Mouse (Mus musculus) liver, embryonic 13.5 days (tissue): ENCODE measurements around the gene Hsf2bp. TPM values are rescaled to one million over a fixed set of nuclear protein-coding genes. Genes with fewer than 3 reads are reported as not detected.

ENCODE experiments used
- ATAC-seq: fragments of 200-750 bp; cut with Nextera tagmentation; 2 replicates; pipeline ENCODE4 v1.8.0; 2017; ENCODE audit warnings: low read depth, mild to moderate bottlenecking, moderate number of reproducible peaks, moderate library complexity
- DNase-seq: peaks from one replicate; pipeline ENCODE4 v3.0.0; 2022
- H3K27ac ChIP-seq: fragments of 300-500 bp; sonication (generic); 2 replicates; pipeline ENCODE4 v1.5.1; 2015; ENCODE audit warnings: moderate library complexity, mild to moderate bottlenecking, inconsistent platforms
- H3K27me3 ChIP-seq: fragments of 300-500 bp; sonication (generic); 2 replicates; pipeline ENCODE4 v1.6.1; 2015; ENCODE audit warnings: mild to moderate bottlenecking, inconsistent platforms
- H3K36me3 ChIP-seq: fragments of 300-500 bp; sonication (generic); 2 replicates; pipeline ENCODE4 v1.6.1; 2015; ENCODE audit warnings: mild to moderate bottlenecking, inconsistent platforms
- H3K4me1 ChIP-seq: fragments of 300-500 bp; sonication (generic); replicated peaks from 2 replicates; pipeline ENCODE4 v1.6.1; 2015; ENCODE audit warnings: inconsistent platforms
- H3K4me2 ChIP-seq: fragments of 300-500 bp; sonication (generic); 2 replicates; pipeline ENCODE4 v1.6.1; 2015; ENCODE audit warnings: inconsistent platforms, mild to moderate bottlenecking, moderate library complexity
- H3K4me3 ChIP-seq: fragments of 300-500 bp; sonication (generic); replicated peaks from 2 replicates; pipeline ENCODE4 v1.5.1; 2015; ENCODE audit warnings: mild to moderate bottlenecking, inconsistent platforms
- H3K9ac ChIP-seq: fragments of 300-500 bp; sonication (generic); 2 replicates; pipeline ENCODE4 v1.6.1; 2015; ENCODE audit warnings: mild to moderate bottlenecking, inconsistent platforms
- H3K9me3 ChIP-seq: fragments of 300-500 bp; sonication (generic); replicated peaks from 2 replicates; pipeline ENCODE4 v1.6.1; 2016; ENCODE audit warnings: inconsistent platforms
- WGBS: fragments of 180-500 bp; shearing (Covaris S2); methylation state at CpG from one replicate; pipeline ENCODE4 v1.1.7; 2015; ENCODE audit not compliant: insufficient replicate concordance; 5-methylcytosine and 5-hydroxymethylcytosine counted together
- polyA plus RNA-seq: library from polyadenylated mRNA; unstranded; fragments of >200 nt; fragmentation: Nextera tagmentation; extraction: Ambion mirVana; gene quantifications from 2 replicates; pipeline ENCODE4 v1.2.1, GENCODE M21; 2015

The Hsf2bp gene
- polyA plus RNA-seq, 1 experiment from 2014 or later: 0.25 TPM

DNA sequence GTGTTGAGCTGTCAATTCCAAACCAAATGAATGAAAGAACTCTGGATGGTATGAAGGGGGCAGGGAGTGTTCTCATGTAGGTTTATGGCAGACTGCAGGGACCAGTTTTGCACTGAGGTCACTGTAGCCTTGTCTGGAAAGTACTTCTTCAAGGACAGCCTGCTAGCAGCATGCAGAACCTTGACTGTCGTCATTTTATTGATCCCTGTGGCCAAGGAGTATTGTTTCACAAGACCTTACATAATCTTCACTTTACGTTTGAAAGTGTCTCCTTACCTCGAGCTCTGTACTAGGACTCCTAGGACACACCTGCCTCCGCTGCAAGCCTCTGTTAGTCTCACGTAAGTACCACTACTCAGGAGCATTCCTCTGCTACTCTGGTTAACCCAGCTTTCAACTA, 73.9 kb downstream of the Hsf2bp start:
- no peak for ATAC-seq
- WGBS: 62% methylated on average over 5 of the region's 5 CpGs
- H3K4me2 ChIP-seq: no peak overlapping the region

DNA sequence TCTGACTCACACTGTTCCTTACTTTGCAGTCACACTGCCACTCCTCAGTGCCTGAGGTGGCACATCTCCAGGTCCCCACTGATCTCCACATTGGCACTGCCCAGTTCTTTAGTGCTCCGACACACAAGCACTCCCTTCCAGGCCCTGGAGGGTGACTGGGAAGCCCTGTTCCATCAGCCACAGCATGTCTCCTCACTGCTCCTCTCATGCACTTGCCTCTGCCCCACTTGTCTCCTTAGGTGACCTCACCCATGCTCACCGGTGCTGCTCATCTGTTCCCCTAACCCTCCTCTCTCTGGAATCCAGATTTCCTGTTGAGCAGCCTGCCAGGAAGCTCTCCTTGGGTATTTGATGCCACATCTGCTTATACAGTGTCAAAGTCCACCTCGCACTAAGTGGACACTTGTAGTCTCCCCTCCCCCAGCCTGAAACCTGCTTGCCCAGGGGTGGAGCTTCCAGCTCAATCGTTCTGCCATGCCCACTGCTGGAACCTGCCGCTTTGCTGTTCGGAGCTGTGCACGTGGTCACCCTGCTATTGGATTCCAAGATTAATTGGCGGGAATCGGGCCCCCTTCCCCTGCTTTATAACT, 81.5 kb downstream of the Hsf2bp start:
- Histone ChIP-seq H3K36me3 (no peaks in the 10 kb centered on the region), H3K9me3 (no peaks in the 10 kb centered on the region), H3K4me2 (no peak overlapping the region), H3K4me1 (no peaks in the 10 kb centered on the region), H3K9ac (no peak overlapping the region), H3K4me3 (no peak overlapping the region), H3K27ac (no peak overlapping the region), H3K27me3 (no peaks in the 10 kb centered on the region)
- ATAC-seq: no peak
- WGBS: 65% methylated on average over 9 of the region's 9 CpGs
- DNase-seq: no peak

More for the DNA sequence above, 73.9 kb downstream of the Hsf2bp start:
- Histone ChIP-seq H3K4me3 (no peak overlapping the region), H3K9ac (no peak overlapping the region), H3K9me3 (no peaks in the 10 kb centered on the region), H3K27me3 (no peaks in the 10 kb centered on the region), H3K4me1 (peaks cover 10% of the 10 kb centered on the region), H3K36me3 (no peaks in the 10 kb centered on the region), H3K27ac (no peak overlapping the region)
- DNase-seq: no peak

DNA sequence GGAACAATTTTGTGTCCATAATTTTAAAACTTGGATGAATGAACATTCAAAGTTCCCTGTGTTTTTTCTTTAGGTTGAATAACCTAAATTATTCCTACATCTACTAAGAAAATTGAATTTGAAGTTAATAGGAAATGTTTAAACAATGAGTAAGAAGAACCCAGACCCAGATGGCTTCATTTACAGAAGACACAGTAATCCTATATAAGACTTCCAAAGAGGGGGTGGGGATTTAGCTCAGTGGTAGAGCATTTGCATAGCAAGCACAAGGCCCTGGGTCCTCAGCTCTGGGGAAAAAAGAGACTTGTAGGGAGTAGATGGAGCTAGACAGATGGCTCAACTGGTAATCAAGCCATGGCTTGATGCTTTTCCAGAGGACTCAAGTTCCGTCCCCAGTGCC, 87.1 kb downstream of the Hsf2bp start:
- no peak for ATAC-seq
- H3K4me2 ChIP-seq: no peak overlapping the region
- WGBS: 62% methylated on average over 1 of the region's 1 CpGs

GRCm38 (mm10) chr17:31946436-31946835, 89.7 kb downstream of the Hsf2bp start:
- DNase-seq (no peak), ATAC-seq (no peak)
- no peaks in the 10 kb centered on the region for H3K9me3 ChIP-seq
- no peaks in the 10 kb centered on the region for H3K4me1 ChIP-seq
- no peak overlapping the region for H3K4me2 ChIP-seq
- no peak overlapping the region for H3K9ac ChIP-seq
- 76% methylated on average over 9 of the region's 9 CpGs for WGBS
- no peaks in the 10 kb centered on the region for H3K27me3 ChIP-seq
- H3K4me3 ChIP-seq: no peak overlapping the region
- H3K27ac ChIP-seq: no peak overlapping the region
- no peaks in the 10 kb centered on the region for H3K36me3 ChIP-seq

More for the DNA sequence above, 87.1 kb downstream of the Hsf2bp start:
- Histone ChIP-seq H3K9me3 (no peaks in the 10 kb centered on the region), H3K27me3 (no peaks in the 10 kb centered on the region), H3K9ac (no peak overlapping the region), H3K36me3 (no peaks in the 10 kb centered on the region), H3K27ac (no peak overlapping the region), H3K4me3 (no peak overlapping the region), H3K4me1 (no peaks in the 10 kb centered on the region)
- DNase-seq: no peak

GRCm38 (mm10) chr17:31943881-31944539, 92.1 kb downstream of the Hsf2bp start:
- Histone ChIP-seq H3K9me3 (no peaks in the 10 kb centered on the region), H3K27me3 (no peaks in the 10 kb centered on the region), H3K4me1 (0 out of 2 replicates have a peak, but pooled peaks cover under 1% of the 10 kb centered on the region), H3K9ac (no peak overlapping the region), H3K4me2 (no peak overlapping the region), H3K4me3 (no peak overlapping the region), H3K36me3 (no peaks in the 10 kb centered on the region), H3K27ac (no peak overlapping the region)
- 64% methylated on average over 10 of the region's 10 CpGs for WGBS
- ATAC-seq (no peak), DNase-seq (no peak)

DNA sequence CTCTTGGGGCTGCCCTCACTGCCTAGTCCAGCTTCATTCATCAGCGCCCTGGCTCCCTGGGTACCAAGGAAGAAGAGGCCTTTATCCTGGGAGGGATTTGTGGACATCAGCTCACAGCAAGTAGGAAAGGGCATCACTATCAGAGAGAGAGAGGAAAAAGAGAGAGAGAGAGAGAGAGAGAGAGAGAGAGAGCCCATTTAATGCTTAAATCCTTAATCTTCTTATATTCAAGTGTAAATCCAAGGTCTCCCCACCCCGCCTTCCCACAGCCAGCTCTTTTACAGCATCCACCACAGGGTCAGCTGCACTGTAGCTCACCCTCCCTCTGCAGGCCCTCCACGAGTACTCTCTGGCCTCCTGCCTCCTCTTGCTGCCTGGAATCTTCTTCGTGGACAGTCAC, 94.5 kb downstream of the Hsf2bp start:
- H3K36me3 ChIP-seq: no peaks in the 10 kb centered on the region
- 47% methylated on average over 4 of the region's 4 CpGs for WGBS

DNA sequence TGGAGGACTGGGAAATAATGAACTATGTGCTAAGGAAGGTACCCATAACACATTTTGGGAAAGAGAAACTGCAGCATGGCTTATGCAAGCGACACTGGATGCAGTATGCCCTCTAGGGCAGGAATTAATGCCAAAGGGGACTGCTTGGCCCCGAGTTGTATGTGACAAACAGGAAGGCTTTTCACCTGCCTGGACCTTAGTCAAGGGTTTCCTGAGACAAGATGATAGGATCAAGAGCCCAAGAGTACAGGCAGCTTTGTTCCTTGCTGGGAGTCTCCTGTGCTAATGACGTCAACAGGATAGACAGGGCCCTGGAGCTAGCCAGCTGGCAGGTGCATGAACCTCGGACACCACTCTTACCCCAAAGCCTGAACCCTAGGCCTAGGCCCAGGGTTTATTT, 95.5 kb downstream of the Hsf2bp start:
- ATAC-seq (no peak), DNase-seq (no peak)
- 66% methylated on average over 4 of the region's 4 CpGs for WGBS
- Histone ChIP-seq H3K9me3 (no peaks in the 10 kb centered on the region), H3K27me3 (no peaks in the 10 kb centered on the region), H3K27ac (no peak overlapping the region), H3K4me1 (peaks cover 18% of the 10 kb centered on the region), H3K4me3 (no peak overlapping the region), H3K36me3 (no peaks in the 10 kb centered on the region), H3K4me2 (no peak overlapping the region), H3K9ac (no peak overlapping the region)

More for the DNA sequence above, 94.5 kb downstream of the Hsf2bp start:
- peaks cover 16% of the 10 kb centered on the region for H3K4me1 ChIP-seq
- H3K27me3 ChIP-seq: no peaks in the 10 kb centered on the region
- no peaks in the 10 kb centered on the region for H3K9me3 ChIP-seq
- no peak overlapping the region for H3K4me2 ChIP-seq
- no peak overlapping the region for H3K27ac ChIP-seq
- H3K9ac ChIP-seq: no peak overlapping the region
- no peak overlapping the region for H3K4me3 ChIP-seq
- DNase-seq (no peak), ATAC-seq (no peak)

DNA sequence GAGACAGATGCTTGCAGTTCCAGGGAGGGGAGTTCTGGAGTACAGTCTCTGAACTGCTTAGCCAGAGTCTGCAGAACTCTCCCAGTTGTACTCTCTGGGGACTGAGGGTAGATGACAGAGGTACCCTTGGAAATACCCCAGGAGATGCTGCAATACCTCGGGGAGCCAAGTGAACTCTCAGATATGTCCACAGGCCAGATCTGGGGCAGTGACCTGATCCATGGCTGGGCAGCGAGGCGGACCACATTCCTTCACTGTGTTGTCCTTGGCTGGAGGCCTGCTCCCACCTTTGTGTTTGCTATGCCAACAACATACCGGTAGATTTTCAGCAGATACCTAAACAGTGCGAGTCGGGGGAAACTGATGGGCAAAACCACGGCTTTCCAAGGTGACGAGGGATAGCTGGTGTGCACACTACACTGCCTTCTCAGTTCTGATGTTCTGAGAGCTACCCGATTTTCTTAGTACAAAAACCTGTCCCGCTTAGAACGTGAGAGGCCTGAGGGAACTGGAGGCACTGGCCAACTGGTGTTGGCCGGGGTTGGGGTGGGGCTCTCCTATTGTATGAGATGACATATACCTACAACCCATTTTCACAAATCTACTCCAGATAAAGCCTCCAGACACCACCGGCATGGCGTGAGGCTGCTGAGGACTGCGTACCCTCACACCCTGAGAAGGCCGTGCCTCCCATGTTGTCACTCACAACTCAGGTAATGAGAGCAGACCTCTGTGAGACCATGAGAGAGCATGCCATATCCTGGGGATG, 96.7 kb downstream of the Hsf2bp start:
- WGBS: 66% methylated on average over 16 of the region's 16 CpGs
- Histone ChIP-seq H3K4me3 (no peak overlapping the region), H3K9ac (no peak overlapping the region)

DNA sequence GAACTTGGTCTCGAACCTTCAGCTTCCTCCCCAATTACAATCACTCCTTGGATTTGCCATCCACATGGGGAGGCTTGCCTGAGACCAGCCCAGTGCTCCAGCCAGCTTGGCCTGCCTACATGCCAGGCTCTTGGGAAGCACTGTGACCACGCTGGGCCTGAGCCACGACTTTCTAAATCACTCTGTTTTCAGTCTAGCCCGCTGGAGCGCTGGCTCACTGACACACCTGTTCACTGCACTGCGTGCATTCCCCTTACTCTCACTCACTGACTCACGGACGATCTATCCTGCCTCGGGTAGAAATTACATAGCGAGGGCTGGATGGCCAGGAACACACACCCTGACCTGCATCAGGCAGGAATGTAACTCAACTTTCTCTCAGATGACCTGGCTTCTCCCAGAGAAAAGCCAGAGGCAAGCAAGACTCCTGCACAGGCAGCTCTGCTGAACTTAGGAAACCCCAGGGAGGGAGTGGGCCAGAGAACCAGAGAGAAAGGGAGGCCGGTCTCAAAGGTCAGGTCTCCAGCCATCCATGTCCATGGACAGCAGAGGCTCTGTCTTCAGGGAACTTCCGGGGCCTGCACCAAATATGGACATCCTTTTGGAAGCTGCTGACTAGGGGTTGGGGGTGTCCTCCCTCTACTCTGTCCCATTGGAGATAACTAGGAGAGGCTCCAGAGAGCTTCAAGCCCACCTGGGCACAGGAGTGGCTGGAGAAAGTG, 97.4 kb downstream of the Hsf2bp start:
- WGBS: 64% methylated on average over 12 of the region's 12 CpGs
- Histone ChIP-seq H3K4me1 (peaks cover 18% of the 10 kb centered on the region), H3K27ac (no peak overlapping the region), H3K9ac (no peak overlapping the region), H3K27me3 (no peaks in the 10 kb centered on the region), H3K4me2 (no peak overlapping the region), H3K9me3 (no peaks in the 10 kb centered on the region), H3K4me3 (no peak overlapping the region), H3K36me3 (no peaks in the 10 kb centered on the region)
- DNase-seq (no peak), ATAC-seq (no peak)

More for the DNA sequence above, 96.7 kb downstream of the Hsf2bp start:
- Histone ChIP-seq H3K36me3 (no peaks in the 10 kb centered on the region), H3K27me3 (no peaks in the 10 kb centered on the region), H3K9me3 (no peaks in the 10 kb centered on the region), H3K4me2 (no peak overlapping the region), H3K27ac (no peak overlapping the region), H3K4me1 (peaks cover 18% of the 10 kb centered on the region)
- ATAC-seq: no peak
- DNase-seq: no peak

DNA sequence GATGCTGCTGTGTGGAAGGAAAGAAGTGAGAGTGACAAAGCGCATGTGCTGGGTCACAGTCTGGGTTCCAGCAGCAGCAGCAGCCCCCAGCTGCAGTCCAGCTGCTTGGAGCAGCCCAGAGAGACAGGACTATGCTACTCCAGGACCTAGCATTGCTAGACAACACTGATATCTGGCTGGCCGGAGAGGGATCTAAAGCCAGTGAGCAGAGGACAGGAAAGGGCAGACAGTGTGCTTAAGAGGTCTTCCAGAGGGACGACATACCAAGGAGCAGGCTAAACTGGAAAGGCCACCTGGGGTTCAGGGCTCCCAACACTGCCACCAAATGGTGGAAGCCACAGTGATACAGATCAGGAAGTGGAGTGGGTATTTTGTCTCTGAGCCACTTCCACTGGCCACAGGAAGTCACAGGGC, 99.0 kb downstream of the Hsf2bp start:
- H3K4me1 ChIP-seq: peaks cover 20% of the 10 kb centered on the region
- ATAC-seq: no peak
- H3K9ac ChIP-seq: no peak overlapping the region
- H3K4me3 ChIP-seq: no peak overlapping the region
- WGBS: 20% methylated on average over 3 of the region's 3 CpGs
- no peaks in the 10 kb centered on the region for H3K9me3 ChIP-seq
- H3K36me3 ChIP-seq: no peaks in the 10 kb centered on the region
- no peak overlapping the region for H3K4me2 ChIP-seq
- H3K27ac ChIP-seq: no peak overlapping the region
- DNase-seq: no peak
- H3K27me3 ChIP-seq: no peaks in the 10 kb centered on the region

DNA sequence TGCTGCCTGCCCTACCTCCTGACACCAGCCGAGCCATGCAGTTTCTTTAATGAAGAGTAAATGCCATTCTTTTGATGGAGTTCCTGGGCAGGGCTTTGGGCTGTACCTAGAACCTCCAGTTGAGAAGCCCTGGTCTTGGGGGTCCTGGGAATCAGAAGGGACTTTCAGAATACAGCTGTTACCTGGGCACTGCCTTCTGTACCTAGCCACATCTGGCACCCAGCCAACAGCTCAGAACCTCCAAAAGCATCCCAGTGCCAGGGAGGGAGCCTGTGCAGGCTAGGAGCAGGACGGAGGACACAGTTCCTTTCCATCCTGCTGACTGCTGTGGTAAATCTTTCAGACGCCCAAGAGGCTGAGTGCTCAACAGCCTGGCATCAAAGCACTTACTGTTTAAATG, 100.3 kb downstream of the Hsf2bp start:
- Histone ChIP-seq H3K4me3 (no peak overlapping the region), H3K9me3 (no peaks in the 10 kb centered on the region), H3K9ac (no peak overlapping the region), H3K27ac (no peak overlapping the region), H3K4me2 (no peak overlapping the region), H3K27me3 (no peaks in the 10 kb centered on the region), H3K4me1 (peaks cover 33% of the 10 kb centered on the region), H3K36me3 (no peaks in the 10 kb centered on the region)
- 58% methylated on average over 3 of the region's 3 CpGs for WGBS
- ATAC-seq (no peak), DNase-seq (no peak)
